Comparison of ENCODE assay signal across 14 mouse cellular contexts in genomic region chr15:100829775-100830174, GRCm38 (mm10). TPM values are rescaled to one million over a fixed set of nuclear protein-coding genes. Genes with fewer than 3 reads are reported as not detected.
A peak's percentile ranks its signal among the peaks of the same experiment; 100 is the strongest.
DNase-seq lines count a peak whose midpoint lies in the region; ATAC-seq and TF ChIP-seq lines count a peak whose summit lies in the region.
"Had no signal": no experiment of that assay in that cellular context is flagged by ENCODE, and none has a peak within 500 bp of the region (broad histone marks: within the 10 kb centered on the region; RNA-seq: fewer than 3 reads in every experiment).

No protein-coding gene starts in this region.

- no peak for TF ChIP-seq CTCF in stomach, postnatal 0 days (IDR thresholded peaks at IDR 0.05; ENCODE audit: low read depth)

- no peak for ATAC-seq in activated CD4-positive, CD25-positive, alpha-beta regulatory T cell, adult 4 months
- ATAC-seq in stomach, postnatal 0 days (ENCODE audit: low FRiP score, low TSS enrichment) = no peak

- intact Hi-C loops in left cerebral cortex, postnatal 14 days (cut with DNase I) = loop anchor here (5.0 kb wide), 1 partner anchor 43 kb away; no protein-coding TSS in a partner anchor

- H3K27ac ChIP-seq in stomach, postnatal 0 days (replicated peaks) = no peak overlapping the region
- H3K27ac ChIP-seq: limb, embryonic 10.5 days; liver, embryonic 14.5 days; midbrain, embryonic 12.5 days had no signal

- H3K4me1 ChIP-seq in stomach, postnatal 0 days (replicated peaks; ENCODE audit: control insufficient read depth, insufficient read depth) = no peaks in the 10 kb centered on the region

- H3K4me3 ChIP-seq in stomach, postnatal 0 days (ENCODE audit: low read depth, low read length) = no peak overlapping the region
- H3K4me3 ChIP-seq: limb, embryonic 10.5 days; midbrain, embryonic 12.5 days had no signal

- no peaks in the 10 kb centered on the region for H3K36me3 ChIP-seq in stomach, postnatal 0 days (ENCODE audit: control insufficient read depth, insufficient read depth, low read length)
- H3K36me3 ChIP-seq: limb, embryonic 10.5 days; midbrain, embryonic 12.5 days had no signal

- peak; percentile 90 for DNase-seq in right cerebral cortex, adult 18-20 months
- no peak for DNase-seq in right cerebral cortex, postnatal 4 days
- DNase-seq in layer of hippocampus, adult 18-20 months (ENCODE audit: low spot score in 2 of 2) = peak; percentile 77 to 89
- DNase-seq in left cerebral cortex, postnatal 14 days (ENCODE audit: low spot score in 2 of 2) = peak; percentile 76 to 77
- no peak for DNase-seq in cerebellum, adult 18-20 months
- DNase-seq in stomach, postnatal 0 days (ENCODE audit: low spot score) = no peak
- DNase-seq: cerebellum, postnatal 10 days; heart, adult 11 months; kidney, adult 9 months had no signal

- WGBS in stomach, postnatal 0 days = 69% methylated on average over 9 of the region's 9 CpGs

- no peaks in the 10 kb centered on the region for H3K9me3 ChIP-seq in stomach, postnatal 0 days (ENCODE audit: control insufficient read depth, low read length)
- H3K9me3 ChIP-seq: limb, embryonic 10.5 days; midbrain, embryonic 12.5 days had no signal

- H3K27me3 ChIP-seq in stomach, postnatal 0 days (ENCODE audit: control insufficient read depth, insufficient read depth, low read length) = no peaks in the 10 kb centered on the region

- no peak overlapping the region for H3K4me2 ChIP-seq in stomach, postnatal 0 days (replicated peaks; ENCODE audit: low read depth)
- H3K4me2 ChIP-seq: midbrain, embryonic 12.5 days had no signal

- no peak overlapping the region for H3K9ac ChIP-seq in stomach, postnatal 0 days (ENCODE audit: low read length)
- H3K9ac ChIP-seq: liver, embryonic 14.5 days; midbrain, embryonic 12.5 days had no signal

- TF ChIP-seq EP300 in stomach, postnatal 0 days (optimal IDR thresholded peaks at IDR 0.05) = no peak

RNA-seq across cellular contexts. Expression of gene Scn8a, which starts 39.9 kb away (rescaled TPM):
- total RNA-seq in layer of hippocampus, adult 18-20 months (2021) = 100 to 1,000 TPM; 212 to 229 TPM
- 100 to 1,000 TPM; 203 to 219 TPM for total RNA-seq in left cerebral cortex, postnatal 14 days (2021)
- polyA plus RNA-seq in activated CD4-positive, CD25-positive, alpha-beta regulatory T cell, adult 4 months (2017; shearing (Covaris generic)) = 1 to 10 TPM in 1 of 2 experiments, under 1 TPM in 1; 0.52 to 2.2 TPM
- polyA plus RNA-seq in stomach, postnatal 0 days (2015; fragmentation: Nextera tagmentation; extraction: Ambion mirVana) = 0.40 and 0.61 TPM in 2 replicates
- total RNA-seq: hematopoietic stem cell, adult 5-6 weeks had no signal

Comparison
In these comparisons a context has a peak if more than half of its experiments do, and no peak if none do; other contexts are left out.
1. DNase-seq: peak in right cerebral cortex, adult 18-20 months (single experiment), layer of hippocampus, adult 18-20 months (2 of 2) and left cerebral cortex, postnatal 14 days (2 of 2); none in right cerebral cortex, postnatal 4 days (single experiment), cerebellum, adult 18-20 months (0 of 2) and stomach, postnatal 0 days (single experiment).